Mouse (Mus musculus) right cerebral cortex, postnatal 4 days (tissue): ENCODE data around the gene Mthfd1.

ENCODE experiments used
- DNase-seq: peaks from one replicate; pipeline ENCODE4 v3.0.0-alpha.2; 2022

Gene Mthfd1

GRCm38 (mm10) chr12:76305107-76305506 is 50.0 kb downstream of the Mthfd1 start:
- no peak for DNase-seq

- no peak for DNase-seq
These were observed 51.9 kb downstream of the Mthfd1 start for GRCm38 (mm10) chr12:76306852-76307561.

- DNase-seq = no peak
These were observed 52.9 kb downstream of the Mthfd1 start for GRCm38 (mm10) chr12:76307964-76308363.

DNA sequence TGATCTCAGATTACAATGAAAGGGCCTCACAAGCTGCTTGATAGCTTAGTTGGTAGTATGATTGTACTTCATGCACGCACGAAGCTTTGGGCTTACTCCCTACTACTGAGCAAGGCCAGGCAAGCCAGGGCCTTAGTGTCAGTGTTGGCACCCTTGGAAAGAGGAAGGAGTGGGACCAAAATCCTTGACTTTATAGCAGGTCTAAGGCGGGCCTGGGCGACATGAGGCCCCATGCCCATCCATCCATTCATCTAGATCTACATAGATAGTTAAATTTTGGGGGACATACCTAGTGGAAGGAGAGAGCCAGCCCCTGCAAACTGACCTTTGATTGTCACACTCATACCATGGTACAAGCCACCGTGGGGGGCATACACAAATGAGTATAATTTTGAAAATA is 53.3 kb downstream of the Mthfd1 start:
- DNase-seq = no peak

DNA sequence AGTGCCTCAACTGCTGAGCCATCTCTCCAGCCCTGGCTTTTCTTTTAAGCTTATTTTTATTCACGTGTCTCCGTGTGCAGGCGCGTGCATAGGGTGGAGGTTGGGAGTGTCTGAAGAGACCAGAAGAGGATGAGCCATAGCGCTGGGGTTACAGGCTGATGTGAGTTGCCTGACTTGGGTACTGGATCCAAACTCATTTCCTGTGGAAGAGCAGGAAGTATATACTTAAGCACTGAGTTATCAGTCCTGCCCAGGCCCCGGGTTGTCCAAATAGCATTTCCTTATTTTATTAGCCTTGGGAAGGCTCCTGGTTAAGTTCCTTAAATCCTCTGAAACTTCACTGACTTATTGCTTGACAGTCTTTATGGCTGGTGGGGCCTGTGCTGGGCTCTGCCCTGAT is 54.9 kb downstream of the Mthfd1 start:
- DNase-seq = no peak

DNA sequence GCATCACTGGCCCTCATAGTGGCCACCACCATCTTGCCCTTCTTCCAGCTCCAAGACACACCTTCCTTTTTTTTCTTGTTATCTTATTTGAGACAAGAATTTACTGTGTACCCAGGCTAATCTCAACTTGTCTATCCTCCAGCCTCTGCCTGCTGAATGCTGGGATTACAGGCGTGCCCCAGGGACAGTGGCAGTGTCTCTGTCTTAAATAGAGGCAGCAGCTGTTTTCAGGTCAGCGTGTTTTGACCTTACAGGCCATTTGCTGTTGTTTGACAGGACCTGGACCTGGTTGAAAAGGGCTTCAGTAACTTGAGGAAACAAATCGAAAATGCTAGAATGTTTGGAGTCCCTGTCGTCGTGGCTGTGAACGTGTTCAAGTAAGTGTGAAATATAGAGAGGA is 55.5 kb downstream of the Mthfd1 start:
- DNase-seq = no peak

DNA sequence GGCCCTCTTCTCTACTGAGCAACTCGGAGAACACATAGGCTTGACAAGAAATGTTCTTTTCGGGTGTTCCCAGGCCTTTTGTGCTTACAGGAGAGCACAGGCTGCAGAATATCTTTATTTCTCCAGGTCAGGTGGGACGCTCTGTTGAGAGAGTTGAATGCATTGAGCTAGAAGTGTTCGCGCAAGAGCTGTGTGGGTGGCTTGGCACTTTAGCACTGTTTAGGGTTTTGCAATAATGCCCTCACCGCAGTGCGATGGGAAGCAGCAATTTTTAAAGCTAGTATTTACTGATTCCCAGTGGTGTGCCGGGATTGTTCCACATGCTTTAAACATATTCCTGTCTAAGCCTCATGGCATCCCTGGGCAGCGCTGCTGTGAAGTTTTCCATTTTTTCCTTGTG is 56.1 kb downstream of the Mthfd1 start:
- DNase-seq = no peak

- DNase-seq = no peak
These were observed 56.9 kb downstream of the Mthfd1 start for GRCm38 (mm10) chr12:76311951-76312350.

DNA sequence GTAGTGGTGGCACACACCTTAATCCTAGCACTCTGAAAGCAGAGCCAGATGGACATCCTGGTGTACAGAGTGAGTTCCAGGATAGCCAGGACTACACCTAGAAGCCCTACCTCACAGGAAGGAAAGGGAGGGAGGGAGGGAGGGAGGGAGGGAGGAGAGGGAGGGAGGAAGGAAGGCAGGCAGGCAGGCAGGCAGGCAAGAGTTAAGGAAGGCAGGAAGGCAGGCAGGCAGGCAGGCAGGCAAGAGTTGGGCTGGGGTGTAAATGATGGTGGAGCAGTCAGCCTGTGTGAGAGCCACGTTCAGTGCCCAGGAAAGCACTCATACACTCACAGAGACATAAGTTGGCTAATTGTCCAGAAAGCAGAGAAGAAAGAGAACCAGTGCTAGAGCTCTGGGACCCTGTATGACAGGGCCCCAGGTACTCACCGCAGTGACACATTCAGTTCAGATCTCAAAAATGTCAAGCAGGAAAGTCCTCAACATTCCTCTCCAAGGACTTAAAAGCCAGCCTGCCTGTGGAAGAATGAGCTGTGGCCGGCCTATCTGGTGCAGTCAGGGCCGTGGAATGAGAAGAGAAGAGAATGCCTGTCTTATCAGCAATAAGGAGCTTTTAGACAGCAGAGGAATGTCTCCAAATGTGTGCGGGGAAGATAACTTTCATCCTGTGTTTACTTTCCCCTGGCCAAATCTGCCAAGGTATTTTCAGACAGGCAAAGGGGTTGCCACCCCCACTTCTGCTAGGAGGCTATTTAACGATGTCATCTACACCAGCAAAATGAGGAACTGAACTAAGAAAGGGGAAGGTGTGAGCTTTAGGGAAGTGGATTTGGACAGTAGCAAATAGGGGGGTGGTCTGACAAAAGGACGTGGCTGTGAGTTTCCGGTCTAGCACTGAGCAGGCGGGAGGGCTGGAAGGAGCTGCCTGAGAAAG is 63.4 kb downstream of the Mthfd1 start:
- DNase-seq = no peak

DNA sequence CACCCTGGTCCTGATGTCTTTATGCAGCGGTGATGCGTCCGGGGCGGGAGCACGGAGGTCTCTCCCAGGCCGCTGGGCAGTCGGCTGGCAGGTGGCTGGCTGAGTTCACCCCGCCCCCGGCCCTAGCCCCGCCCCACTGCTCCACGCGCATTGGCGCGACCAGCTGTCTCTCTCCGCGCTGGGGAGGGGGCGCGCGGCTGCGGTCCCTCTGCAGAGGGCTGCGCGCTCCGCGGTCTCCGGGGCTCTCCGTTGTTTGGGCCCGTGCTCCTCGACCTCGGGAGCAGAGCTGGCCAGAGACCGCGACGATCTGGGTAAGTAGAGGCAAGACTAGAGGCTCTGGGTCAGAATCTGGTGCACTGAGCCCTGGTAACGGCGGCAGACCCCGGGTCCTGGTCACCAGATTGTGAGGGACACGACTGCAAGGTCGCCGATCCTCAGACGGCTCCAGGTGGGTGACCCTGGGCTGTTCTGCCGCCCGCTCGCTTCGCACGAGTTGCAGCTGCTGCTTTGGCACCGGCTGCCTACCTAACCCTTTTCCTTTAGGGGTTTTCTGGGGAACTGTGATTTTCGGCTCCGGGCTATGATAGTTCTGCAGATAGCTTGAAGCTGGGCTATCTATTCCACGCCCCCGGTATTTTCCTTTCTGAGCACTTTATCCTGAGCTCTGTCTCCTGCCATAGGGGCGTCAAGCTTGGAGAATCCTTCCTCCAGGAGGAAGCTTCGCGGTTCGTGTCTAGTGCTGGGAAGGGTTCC is 69.8 kb downstream of the Mthfd1 start, which contains the start of gene Akap5:
Gene Akap5, plus strand, starts transcription at position 213 of the 753 bp plus-strand sequence.
- DNase-seq = peak; percentile 80

- DNase-seq = no peak
These were observed 71.5 kb downstream of the Mthfd1 start for GRCm38 (mm10) chr12:76326437-76327220.

DNA sequence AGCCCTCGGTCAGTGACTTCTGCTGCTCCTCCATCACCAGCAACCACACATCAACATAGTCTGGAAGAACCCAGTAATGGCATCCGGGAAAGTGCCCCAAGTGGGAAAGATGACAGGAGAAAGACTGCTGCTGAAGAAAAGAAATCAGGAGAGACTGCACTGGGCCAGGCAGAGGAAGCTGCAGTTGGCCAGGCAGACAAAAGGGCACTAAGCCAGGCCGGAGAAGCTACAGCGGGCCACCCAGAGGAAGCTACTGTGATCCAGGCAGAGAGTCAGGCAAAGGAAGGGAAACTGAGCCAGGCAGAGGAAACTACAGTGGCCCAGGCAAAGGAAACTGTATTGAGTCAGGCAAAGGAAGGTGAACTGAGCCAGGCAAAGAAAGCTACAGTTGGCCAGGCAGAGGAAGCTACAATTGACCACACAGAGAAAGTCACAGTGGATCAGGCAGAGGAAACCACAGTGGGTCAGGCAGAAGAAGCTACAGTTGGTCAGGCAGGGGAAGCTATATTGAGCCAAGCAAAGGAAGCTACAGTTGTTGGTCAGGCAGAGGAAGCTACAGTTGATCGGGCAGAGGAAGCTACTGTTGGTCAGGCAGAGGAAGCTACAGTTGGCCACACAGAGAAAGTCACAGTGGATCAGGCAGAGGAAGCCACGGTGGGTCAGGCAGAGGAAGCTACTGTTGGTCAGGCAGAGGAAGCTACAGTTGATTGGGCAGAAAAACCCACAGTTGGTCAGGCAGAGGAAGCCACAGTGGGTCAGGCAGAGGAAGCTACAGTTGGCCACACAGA is 73.7 kb downstream of the Mthfd1 start:
- no peak for DNase-seq

DNA sequence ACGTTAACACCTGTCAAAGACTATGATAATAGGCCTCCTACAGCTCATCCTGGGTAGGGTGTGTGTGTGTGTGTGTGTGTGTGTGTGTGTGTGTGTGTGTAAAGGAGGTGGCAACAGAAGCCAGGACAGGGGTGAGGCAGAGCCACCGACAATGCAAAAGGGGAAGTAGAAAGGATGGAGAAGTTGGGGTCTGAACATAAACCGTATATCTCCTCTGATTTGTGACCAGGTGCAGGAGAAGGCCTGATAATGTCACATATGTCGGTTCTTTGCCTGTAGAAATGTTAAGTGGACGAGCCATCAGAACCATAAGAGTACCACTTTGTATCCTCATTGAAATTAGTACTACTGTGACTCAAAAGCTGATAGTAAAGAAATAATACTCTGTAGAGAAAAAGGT is 78.6 kb downstream of the Mthfd1 start:
- DNase-seq = no peak

DNA sequence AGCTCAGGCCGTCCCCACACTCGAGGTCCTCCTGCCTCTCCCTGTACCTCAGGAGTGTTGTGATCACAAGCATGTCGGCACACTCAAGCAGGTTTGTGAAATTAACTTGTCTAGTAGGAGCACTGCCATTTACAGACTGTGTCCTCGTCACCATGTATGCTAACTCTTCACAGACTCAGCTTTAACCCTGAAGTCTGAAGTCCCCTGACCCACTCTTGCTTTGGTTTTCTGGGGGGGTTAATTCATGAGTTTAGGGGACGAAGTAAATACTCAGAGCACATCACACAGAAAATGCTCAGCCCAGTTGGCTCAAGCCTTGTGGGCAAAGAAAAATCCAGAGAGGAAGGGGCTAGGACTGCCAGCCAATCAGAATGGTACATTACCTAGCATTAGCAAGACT is 80.5 kb downstream of the Mthfd1 start:
- DNase-seq = no peak

GRCm38 (mm10) chr12:76336111-76336965 is 81.2 kb downstream of the Mthfd1 start:
- no peak for DNase-seq

DNA sequence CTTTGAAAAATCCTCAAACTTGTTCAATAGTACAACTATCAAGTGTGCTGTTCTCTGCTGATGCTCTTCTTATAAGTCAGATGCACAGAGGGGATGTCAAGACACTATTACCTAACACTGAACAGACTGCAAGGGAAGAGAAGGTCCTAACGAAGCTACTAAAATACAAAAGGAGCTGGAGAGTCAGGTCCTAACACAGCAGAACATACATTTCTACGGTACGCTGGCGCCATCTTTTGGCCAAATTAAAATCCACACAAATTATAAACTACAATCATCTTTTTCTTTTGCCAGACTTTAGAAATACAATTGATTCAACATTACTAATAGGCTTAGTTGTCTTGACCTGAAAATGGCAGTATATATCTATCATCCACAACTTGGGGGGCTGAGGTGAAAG is 86.0 kb downstream of the Mthfd1 start:
- peak; percentile 68 for DNase-seq

- no peak for DNase-seq
These were observed 90.8 kb downstream of the Mthfd1 start for GRCm38 (mm10) chr12:76345759-76346455.

GRCm38 (mm10) chr12:76349680-76350220 is 94.7 kb downstream of the Mthfd1 start:
- DNase-seq = no peak

- no peak for DNase-seq
These were observed 105.8 kb downstream of the Mthfd1 start for GRCm38 (mm10) chr12:76360868-76361267.
